Mouse (Mus musculus): ENCODE results near the gene 4930442H23Rik.

DNA sequence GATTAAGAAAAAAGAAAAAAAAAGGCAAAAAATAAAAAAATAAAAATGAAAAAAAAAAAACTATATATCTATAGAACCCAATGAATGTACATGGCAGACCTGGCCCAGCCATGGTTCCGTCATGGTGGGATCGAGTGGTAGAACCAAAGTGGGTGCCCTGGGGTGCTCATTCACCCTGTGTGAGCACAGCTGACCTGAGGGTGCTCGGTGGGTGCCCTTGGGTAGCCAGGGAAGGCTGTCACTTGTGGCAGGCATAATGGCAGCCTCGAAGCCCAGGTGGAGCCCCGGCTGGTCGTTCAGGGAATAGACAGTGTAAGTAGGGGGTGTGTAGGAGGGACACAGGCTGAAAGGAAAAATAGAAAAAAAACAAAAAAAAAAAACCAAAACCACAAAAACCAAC, 32.4 kb downstream of the 4930442H23Rik start:
- TF ChIP-seq CTCF (IDR thresholded peaks at IDR 0.05; ENCODE audit: extremely low read depth, insufficient read length, insufficient replicate concordance, low read depth, low read length) (no peak), POLR2A (IDR thresholded peaks at IDR 0.05; ENCODE audit: low read depth, low read length) (no peak)
